10 mouse cellular contexts compared by ENCODE assay signal in genomic region chr9:14559430-14559829, GRCm38 (mm10). TPM values are rescaled to one million over a fixed set of nuclear protein-coding genes. Genes with fewer than 3 reads are reported as not detected.
A peak's percentile ranks its signal among the peaks of the same experiment; 100 is the strongest.
DNase-seq lines count a peak whose midpoint lies in the region; ATAC-seq and TF ChIP-seq lines count a peak whose summit lies in the region.
"Had no signal": no experiment of that assay in that cellular context is flagged by ENCODE, and none has a peak within 500 bp of the region (broad histone marks: within the 10 kb centered on the region; RNA-seq: fewer than 3 reads in every experiment).

No protein-coding gene starts in this region.

- H3K4me2 ChIP-seq in forebrain, postnatal 0 days (ENCODE audit: low read depth): no peak overlapping the region
- H3K4me2 ChIP-seq in forebrain, embryonic 11.5 days (ENCODE audit: low read depth, low read length, severe bottlenecking): no peak overlapping the region

- no peak overlapping the region for H3K4me3 ChIP-seq in forebrain, postnatal 0 days (ENCODE audit: low read depth, low read length)
- no peak overlapping the region for H3K4me3 ChIP-seq in forebrain, embryonic 11.5 days (ENCODE audit: low read depth, low read length)
- H3K4me3 ChIP-seq: heart, adult 2 months had no signal

- no peak overlapping the region for H3K27ac ChIP-seq in forebrain, postnatal 0 days (ENCODE audit: low read depth, low read length)
- H3K27ac ChIP-seq in forebrain, embryonic 11.5 days (ENCODE audit: low read depth, low read length): no peak overlapping the region
- H3K27ac ChIP-seq: heart, adult 2 months; macrophage had no signal

- peak; percentile 14 for DNase-seq in forebrain, postnatal 0 days
- no peak for DNase-seq in forebrain, embryonic 11.5 days (ENCODE audit: low spot score)
- peak; percentile 62 for DNase-seq in 3134 (ENCODE audit: extremely low read depth, insufficient read length, low spot score)
- peak; percentile 30 to 68 for DNase-seq in left cerebral cortex, adult 8-10 months (ENCODE audit: low spot score in 2 of 2)
- DNase-seq in thymus, postnatal 10 days (ENCODE audit: low spot score in 2 of 2): peak; percentile 70 to 74
- no peak for DNase-seq in embryo, embryonic 10 days (ENCODE audit: low spot score)

- no peaks in the 10 kb centered on the region for H3K4me1 ChIP-seq in forebrain, postnatal 0 days (ENCODE audit: insufficient read depth)
- H3K4me1 ChIP-seq in forebrain, embryonic 11.5 days (replicated peaks; ENCODE audit: control insufficient read depth, insufficient read depth, low read length): no peaks in the 10 kb centered on the region

- H3K9me3 ChIP-seq in forebrain, postnatal 0 days (ENCODE audit: low read length): no peaks in the 10 kb centered on the region
- no peaks in the 10 kb centered on the region for H3K9me3 ChIP-seq in forebrain, embryonic 11.5 days (ENCODE audit: control insufficient read depth, low read length)

- no peaks in the 10 kb centered on the region for H3K27me3 ChIP-seq in forebrain, postnatal 0 days (ENCODE audit: insufficient read depth, low read length)
- no peaks in the 10 kb centered on the region for H3K27me3 ChIP-seq in forebrain, embryonic 11.5 days (ENCODE audit: control insufficient read depth, insufficient read depth, low read length)

- peaks cover 50% of the 10 kb centered on the region for H3K36me3 ChIP-seq in forebrain, postnatal 0 days (ENCODE audit: insufficient read depth)
- peaks cover 3% of the 10 kb centered on the region for H3K36me3 ChIP-seq in forebrain, embryonic 11.5 days (ENCODE audit: control insufficient read depth, insufficient read depth, low read length)

- WGBS in forebrain, postnatal 0 days: 77% methylated on average over 10 of the region's 10 CpGs
- 86% methylated on average over 10 of the region's 10 CpGs for WGBS in forebrain, embryonic 11.5 days

- ATAC-seq in forebrain, postnatal 0 days: peak; percentile 77
- ATAC-seq in forebrain, embryonic 11.5 days (replicated peaks; ENCODE audit: low FRiP score): no peak
- ATAC-seq in frontal cortex, adult (ENCODE audit: low TSS enrichment): peak; percentile 99
- no peak for ATAC-seq in cerebellum, adult (ENCODE audit: insufficient number of reproducible peaks, low FRiP score, low TSS enrichment)

- no peak for TF ChIP-seq CTCF in forebrain, postnatal 0 days (IDR thresholded peaks at IDR 0.05; ENCODE audit: low read depth)

- no peak overlapping the region for H3K9ac ChIP-seq in forebrain, postnatal 0 days
- H3K9ac ChIP-seq in forebrain, embryonic 11.5 days (ENCODE audit: low read length): no peak overlapping the region

RNA-seq across cellular contexts. Expression of gene Cwc15, which starts 59.0 kb away (rescaled TPM):
- 71.9 and 97.0 TPM in 2 replicates for total RNA-seq in forebrain, postnatal 0 days (2014; rRNA removed)
- polyA plus RNA-seq in forebrain, postnatal 0 days (2015; fragmentation: Nextera tagmentation; extraction: Ambion mirVana): 154 and 173 TPM in 2 replicates
- 172 and 203 TPM in 2 replicates for polyA plus RNA-seq in forebrain, embryonic 11.5 days (2014; fragmentation: Nextera tagmentation; extraction: Ambion mirVana)
- total RNA-seq in left cerebral cortex, adult 8-10 months (2022): 10 to 100 TPM; 80.2 to 94.8 (median 84.8) TPM

RNA-seq across cellular contexts. Expression of gene Kdm4d, which starts 59.1 kb away (rescaled TPM):
- total RNA-seq in forebrain, postnatal 0 days (2014; rRNA removed): 1.4 and 2.4 TPM in 2 replicates
- polyA plus RNA-seq in forebrain, postnatal 0 days (2015; fragmentation: Nextera tagmentation; extraction: Ambion mirVana): 1.2 and 1.3 TPM in 2 replicates
- polyA plus RNA-seq in forebrain, embryonic 11.5 days (2014; fragmentation: Nextera tagmentation; extraction: Ambion mirVana): 0.33 TPM in 1 of 2 replicates, not detected in the other
- 1 to 10 TPM; 2.0 to 2.9 (median 2.5) TPM for total RNA-seq in left cerebral cortex, adult 8-10 months (2022)
- total RNA-seq: heart, adult 2 months had no signal
- polyA plus RNA-seq: heart, adult 2 months; macrophage had no signal

Comparison
In these comparisons a context has a peak if more than half of its experiments do, and no peak if none do; other contexts are left out.
1. ATAC-seq: peak in forebrain, postnatal 0 days (single experiment) and frontal cortex, adult (single experiment); none in forebrain, embryonic 11.5 days (single experiment) and cerebellum, adult (single experiment).
2. DNase-seq: peak in forebrain, postnatal 0 days (single experiment), 3134 (single experiment), left cerebral cortex, adult 8-10 months (2 of 2) and thymus, postnatal 10 days (2 of 2); none in forebrain, embryonic 11.5 days (single experiment) and embryo, embryonic 10 days (single experiment).